Mouse (Mus musculus): ENCODE results near the gene Lrrc74b. TPM values are rescaled to one million over a fixed set of nuclear protein-coding genes. Genes with fewer than 3 reads are reported as not detected.
"Not testable (repeated sequence)": the region's sequence is repeated elsewhere in the genome, so short reads cannot be mapped to it uniquely, and the experiment has no call there.

Lrrc74b gene
- total RNA-seq (2022): not detected

- peak; percentile 37 for DNase-seq (ENCODE audit: low spot score)
Observed at GRCm38 (mm10) chr16:17561128-17561750, at the start of gene Lrrc74b. Gene Lrrc74b, minus strand, starts transcription at chr16:17561247.

- DNase-seq (ENCODE audit: low spot score): no peak
Observed at GRCm38 (mm10) chr16:17605684-17606083, 44.6 kb upstream of the Lrrc74b start.

- no peak for DNase-seq (ENCODE audit: low spot score)
Observed at GRCm38 (mm10) chr16:17604941-17605340, 43.9 kb upstream of the Lrrc74b start.

DNA sequence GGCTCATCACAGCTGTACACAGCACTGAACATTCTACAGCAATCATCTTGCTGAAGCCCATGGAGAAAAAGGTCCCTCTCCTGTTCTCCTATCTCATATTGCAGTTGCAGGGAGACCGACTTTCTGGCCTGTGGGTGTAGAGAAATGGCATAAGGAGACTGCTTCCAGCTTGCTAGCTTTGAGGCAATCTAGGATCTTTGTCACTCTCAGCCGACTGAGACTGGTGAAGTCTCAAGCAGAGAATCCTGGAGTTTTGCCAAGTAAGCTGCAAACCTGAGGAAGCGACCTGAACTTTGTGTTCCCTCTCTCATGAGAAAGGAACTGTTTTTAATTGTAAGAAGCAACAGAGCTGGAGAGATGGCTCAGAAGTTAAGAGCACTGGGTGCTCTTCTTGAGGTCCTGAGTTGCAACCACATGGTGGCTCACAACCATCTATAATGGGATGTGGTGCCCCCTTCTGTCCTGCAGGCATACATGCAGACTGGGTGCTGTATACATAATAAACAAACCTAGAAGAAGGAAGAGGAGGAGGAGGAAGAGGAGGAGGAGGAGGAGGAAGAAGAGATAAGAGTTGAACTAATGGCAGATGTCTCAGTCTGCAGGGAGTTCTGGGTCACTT is 40.0 kb upstream of the Lrrc74b start:
- no peak for DNase-seq (ENCODE audit: low spot score)

GRCm38 (mm10) chr16:17590731-17591130 is 29.7 kb upstream of the Lrrc74b start:
- no peak for DNase-seq (ENCODE audit: low spot score)

- no peak for DNase-seq (ENCODE audit: low spot score)
Observed at GRCm38 (mm10) chr16:17584555-17584954, 23.5 kb upstream of the Lrrc74b start.

- DNase-seq (ENCODE audit: low spot score): no peak
Observed at GRCm38 (mm10) chr16:17583064-17583463, 22.0 kb upstream of the Lrrc74b start, which contains the start of gene Slc7a4. Gene Slc7a4, minus strand, starts transcription at chr16:17583214.

GRCm38 (mm10) chr16:17576825-17577215 is 15.8 kb upstream of the Lrrc74b start:
- DNase-seq (ENCODE audit: low spot score): no peak

GRCm38 (mm10) chr16:17575870-17576824 is 15.1 kb upstream of the Lrrc74b start:
- DNase-seq (ENCODE audit: low spot score): peak; percentile 21

DNA sequence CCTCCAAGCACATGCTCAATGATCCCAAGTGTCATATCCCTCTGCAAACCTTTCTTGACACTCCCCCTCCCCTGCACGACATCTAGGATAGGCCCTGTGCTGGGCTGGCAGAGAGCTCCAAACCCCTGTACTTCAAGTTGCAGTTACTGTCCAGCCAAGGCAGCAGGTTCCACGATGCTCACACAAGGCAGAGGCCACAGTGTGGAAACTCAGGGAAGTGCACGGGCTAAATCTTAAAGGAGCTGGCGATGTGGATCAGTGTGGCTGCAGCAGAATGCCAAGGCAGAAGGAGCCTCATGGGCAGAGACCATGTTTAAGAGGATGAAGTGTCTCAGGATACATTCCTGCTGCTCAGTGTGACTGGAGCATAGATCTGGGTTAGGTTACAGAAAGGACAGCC is 5.1 kb upstream of the Lrrc74b start:
- no peak for DNase-seq (ENCODE audit: low spot score)

- no peak for DNase-seq (ENCODE audit: low spot score)
Observed at GRCm38 (mm10) chr16:17564771-17565170, 3.7 kb upstream of the Lrrc74b start.

DNA sequence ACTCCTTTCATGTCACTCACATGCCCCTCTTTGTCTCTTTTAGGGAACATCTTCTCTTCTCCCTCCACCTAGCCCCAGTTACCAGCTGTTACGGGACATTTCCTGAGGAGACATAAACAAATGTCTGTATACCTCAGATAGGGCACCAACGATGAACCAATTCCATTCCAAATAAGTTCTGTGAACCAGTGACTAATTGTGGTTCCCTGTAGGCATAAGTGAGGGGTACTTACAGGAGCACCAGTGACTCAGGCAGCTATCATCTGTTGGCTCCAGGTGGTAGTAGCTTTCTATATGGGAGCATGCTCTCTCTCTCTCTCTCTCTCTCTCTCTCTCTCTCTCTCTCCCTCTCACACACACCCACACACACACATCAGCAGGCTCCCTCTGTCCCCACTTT is 3.2 kb upstream of the Lrrc74b start:
- no peak for DNase-seq (ENCODE audit: low spot score)

GRCm38 (mm10) chr16:17563580-17563979 is 2.5 kb upstream of the Lrrc74b start:
- no peak for DNase-seq (ENCODE audit: low spot score)

DNA sequence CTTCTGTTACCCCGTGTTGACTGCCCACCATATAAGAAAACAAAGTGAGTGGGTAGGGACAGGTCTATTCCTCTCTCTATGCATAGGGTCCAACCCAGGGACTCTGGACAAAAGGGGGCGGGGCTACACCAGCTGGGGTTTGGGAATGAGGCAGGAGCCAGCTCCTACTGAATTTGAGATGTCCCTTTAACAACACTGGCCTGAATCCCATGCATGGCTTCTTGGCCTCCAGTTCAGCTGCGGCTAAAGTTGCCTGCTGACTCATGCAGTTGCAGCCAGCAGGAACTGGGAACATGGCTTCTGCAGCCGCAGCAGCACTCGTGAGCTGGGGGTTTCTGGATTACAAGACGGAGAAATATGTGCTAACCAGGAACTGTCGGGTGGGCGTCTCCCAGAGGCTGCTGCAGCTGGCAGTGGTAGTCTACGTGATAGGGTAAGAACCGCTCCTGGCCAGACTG is 733 bp upstream of the Lrrc74b start, which contains the start of gene P2rx6:
P2rx6 (plus strand) TSS at position 135 of the 458 bp plus-strand sequence.
- DNase-seq (ENCODE audit: low spot score): peak; percentile 50

DNA sequence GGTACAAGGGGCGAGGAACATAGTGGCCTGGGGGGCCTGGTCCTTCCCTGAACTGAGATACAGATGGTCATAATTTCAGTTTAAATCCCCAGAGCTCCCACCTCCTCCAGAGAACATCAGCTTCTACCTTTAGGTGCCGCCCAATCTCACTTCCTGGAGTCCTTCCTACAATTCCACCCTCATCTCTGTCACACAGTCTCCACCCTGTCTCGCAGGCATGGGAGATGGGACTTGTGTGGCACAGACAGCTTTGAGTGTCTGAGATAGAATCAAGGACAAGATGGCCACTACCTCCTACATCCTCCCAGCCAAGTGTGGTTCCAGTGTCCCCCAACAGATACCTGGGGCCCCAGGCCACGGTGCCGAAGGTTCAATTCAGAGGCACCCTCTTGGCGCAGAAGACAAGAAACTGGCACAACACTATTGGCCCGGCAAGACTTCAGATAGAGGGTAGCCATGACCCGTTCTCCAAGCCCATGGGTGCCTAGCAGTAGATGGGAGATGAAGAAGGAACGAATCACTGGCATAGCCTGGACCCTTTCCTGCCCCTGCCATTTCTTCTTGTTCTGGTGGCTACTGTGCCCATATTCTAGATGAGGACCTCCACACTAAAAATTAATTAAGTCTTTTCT is 1.5 kb downstream of the Lrrc74b start:
- DNase-seq (ENCODE audit: low spot score): no peak

- no peak for DNase-seq (ENCODE audit: low spot score)
Observed at GRCm38 (mm10) chr16:17558811-17559210, 2.2 kb downstream of the Lrrc74b start.

GRCm38 (mm10) chr16:17557947-17558480 is 3.0 kb downstream of the Lrrc74b start:
- peak; percentile 69 for DNase-seq (ENCODE audit: low spot score)

- no peak for DNase-seq (ENCODE audit: low spot score)
Observed at GRCm38 (mm10) chr16:17556907-17557306, 4.1 kb downstream of the Lrrc74b start.

- no peak for DNase-seq (ENCODE audit: low spot score)
Observed at GRCm38 (mm10) chr16:17556180-17556579, 4.9 kb downstream of the Lrrc74b start.

- not testable (repeated sequence) for DNase-seq (ENCODE audit: low spot score)
Observed at GRCm38 (mm10) chr16:17554702-17555101, 6.3 kb downstream of the Lrrc74b start.
